Mouse (Mus musculus): ENCODE measurements around the gene Ccr9. TPM values are rescaled to one million over a fixed set of nuclear protein-coding genes. Genes with fewer than 3 reads are reported as not detected.
"Not testable (repeated sequence)": the region's sequence is repeated elsewhere in the genome, so short reads cannot be mapped to it uniquely, and the experiment has no call there.

Gene Ccr9
- polyA plus RNA-seq, 1 experiment from 2014 or later = 0.75 TPM

DNA sequence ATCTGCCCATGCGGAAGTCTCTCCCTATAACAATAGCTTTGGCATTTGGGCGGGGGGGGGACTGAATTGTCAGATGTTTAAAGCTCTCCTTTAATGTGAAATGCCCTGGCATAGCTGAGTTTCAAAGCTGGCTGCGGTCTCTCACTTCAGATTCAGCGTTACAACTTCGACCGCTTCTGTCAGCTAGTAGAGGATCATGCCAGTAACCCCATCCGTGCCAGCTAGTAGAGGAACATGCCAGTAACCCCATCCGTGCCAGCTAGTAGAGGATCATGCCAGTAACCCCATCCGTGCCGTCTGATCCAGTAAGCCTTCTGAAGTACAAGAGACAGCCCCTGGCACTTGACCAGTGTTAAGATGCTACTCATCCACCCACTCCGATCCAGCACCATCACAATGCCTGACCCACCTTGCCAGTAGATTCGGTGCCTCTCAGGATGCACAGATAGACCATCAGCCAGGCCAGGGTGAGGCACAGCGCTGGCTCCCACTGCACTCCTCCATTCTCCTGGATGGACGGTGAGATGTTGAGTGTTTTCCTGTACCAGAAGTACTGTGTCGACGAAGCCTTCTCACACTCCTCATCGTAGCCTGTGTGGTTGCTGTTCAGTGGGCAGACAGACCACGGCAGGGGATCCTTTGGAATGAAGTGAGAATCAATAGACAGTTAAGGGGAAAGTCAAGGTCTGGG is 18.1 kb upstream of the Ccr9 start:
- not testable (repeated sequence) for ATAC-seq; H3K9ac ChIP-seq; H3K27ac ChIP-seq; H3K4me1 ChIP-seq (replicated peaks); H3K9me3 ChIP-seq; H3K36me3 ChIP-seq; H3K27me3 ChIP-seq (replicated peaks); H3K4me3 ChIP-seq (replicated peaks); H3K4me2 ChIP-seq (replicated peaks)
- 89% methylated on average over 17 of the region's 18 CpGs for WGBS

GRCm38 (mm10) chr9:123665645-123666044 is 12.6 kb upstream of the Ccr9 start:
- no peak overlapping the region for H3K27ac ChIP-seq
- H3K9ac ChIP-seq = no peak overlapping the region
- no peaks in the 10 kb centered on the region for H3K9me3 ChIP-seq
- no peak overlapping the region for H3K4me3 ChIP-seq (replicated peaks)
- no peak for ATAC-seq
- H3K27me3 ChIP-seq (replicated peaks) = no peaks in the 10 kb centered on the region
- H3K4me1 ChIP-seq (replicated peaks) = no peaks in the 10 kb centered on the region
- WGBS = 55% methylated on average over 5 of the region's 5 CpGs
- H3K4me2 ChIP-seq (replicated peaks) = no peak overlapping the region
- H3K36me3 ChIP-seq = no peaks in the 10 kb centered on the region

- peaks cover 10% of the 10 kb centered on the region for H3K4me1 ChIP-seq (replicated peaks)
- peak overlapping the region; percentile 48 for H3K4me3 ChIP-seq (replicated peaks)
- no peak overlapping the region for H3K9ac ChIP-seq
- peak overlapping the region; percentile 76 for H3K4me2 ChIP-seq (replicated peaks)
- no peaks in the 10 kb centered on the region for H3K36me3 ChIP-seq
- H3K9me3 ChIP-seq = no peaks in the 10 kb centered on the region
- no peak overlapping the region for H3K27ac ChIP-seq
- ATAC-seq = no peak; the same call in 1 of the 2 replicates
- 20% methylated on average over 2 of the region's 2 CpGs for WGBS
- H3K27me3 ChIP-seq (replicated peaks) = peaks cover 13% of the 10 kb centered on the region
These were observed 959 bp downstream of the Ccr9 start for GRCm38 (mm10) chr9:123679198-123679597.

GRCm38 (mm10) chr9:123683704-123684103 is 5.5 kb downstream of the Ccr9 start:
- no peak for ATAC-seq
- H3K9ac ChIP-seq = no peak overlapping the region
- H3K36me3 ChIP-seq = no peaks in the 10 kb centered on the region
- 0 out of 2 replicates have a peak, but pooled peaks cover 4% of the 10 kb centered on the region for H3K27me3 ChIP-seq (replicated peaks)
- WGBS = 51% methylated on average over 3 of the region's 3 CpGs
- H3K4me1 ChIP-seq (replicated peaks) = peaks cover 3% of the 10 kb centered on the region
- H3K9me3 ChIP-seq = no peaks in the 10 kb centered on the region
- H3K27ac ChIP-seq = no peak overlapping the region
- no peak overlapping the region for H3K4me3 ChIP-seq (replicated peaks)
- H3K4me2 ChIP-seq (replicated peaks) = no peak overlapping the region

GRCm38 (mm10) chr9:123686206-123686605 is 8.0 kb downstream of the Ccr9 start:
- no peak for ATAC-seq
- Histone ChIP-seq H3K27me3 (replicated peaks) (no peaks in the 10 kb centered on the region), H3K9ac (no peak overlapping the region), H3K4me2 (replicated peaks) (no peak overlapping the region), H3K27ac (no peak overlapping the region), H3K36me3 (no peaks in the 10 kb centered on the region), H3K4me3 (replicated peaks) (no peak overlapping the region), H3K4me1 (replicated peaks) (no peaks in the 10 kb centered on the region), H3K9me3 (no peaks in the 10 kb centered on the region)
- 85% methylated on average over 5 of the region's 5 CpGs for WGBS

DNA sequence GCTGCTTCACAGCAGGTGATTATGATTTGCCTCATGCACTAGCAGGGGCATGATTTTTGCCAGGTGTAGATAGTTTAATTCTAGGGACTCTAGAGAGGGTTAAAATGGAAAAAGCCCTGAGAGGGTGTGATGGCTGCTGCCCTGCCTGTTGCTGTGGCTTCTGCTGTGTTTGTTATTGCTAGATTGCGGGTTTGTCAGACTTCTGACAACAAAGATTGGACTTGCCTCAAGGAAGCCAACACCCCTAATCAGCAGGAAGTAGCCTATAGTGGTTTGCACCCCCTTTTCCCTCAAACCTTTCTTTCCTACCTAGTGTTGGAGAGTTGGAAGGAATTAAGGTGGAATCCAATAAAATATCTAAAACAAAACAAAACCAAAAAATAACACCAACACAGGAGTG is 10.0 kb downstream of the Ccr9 start:
- Histone ChIP-seq H3K27ac (no peak overlapping the region), H3K36me3 (no peaks in the 10 kb centered on the region)
- WGBS = 81% methylated on average over 1 of the region's 1 CpGs

GRCm38 (mm10) chr9:123695634-123696302 is 17.5 kb downstream of the Ccr9 start:
- H3K4me1 ChIP-seq (replicated peaks) = no peaks in the 10 kb centered on the region
- ATAC-seq = no peak
- 0 out of 2 replicates have a peak, but pooled peaks cover 3% of the 10 kb centered on the region for H3K36me3 ChIP-seq
- H3K9ac ChIP-seq = no peak overlapping the region
- H3K27ac ChIP-seq = no peak overlapping the region
- no peak overlapping the region for H3K4me3 ChIP-seq (replicated peaks)
- H3K9me3 ChIP-seq = no peaks in the 10 kb centered on the region
- H3K27me3 ChIP-seq (replicated peaks) = no peaks in the 10 kb centered on the region
- 90% methylated on average over 3 of the region's 3 CpGs for WGBS
- no peak overlapping the region for H3K4me2 ChIP-seq (replicated peaks)

More for the DNA sequence above, 10.0 kb downstream of the Ccr9 start:
- no peaks in the 10 kb centered on the region for H3K4me1 ChIP-seq (replicated peaks)
- H3K9me3 ChIP-seq = no peaks in the 10 kb centered on the region
- ATAC-seq = no peak
- H3K4me3 ChIP-seq (replicated peaks) = no peak overlapping the region
- H3K4me2 ChIP-seq (replicated peaks) = no peak overlapping the region
- H3K27me3 ChIP-seq (replicated peaks) = no peaks in the 10 kb centered on the region
- H3K9ac ChIP-seq = no peak overlapping the region

- Histone ChIP-seq H3K9ac (no peak overlapping the region), H3K4me2 (replicated peaks) (no peak overlapping the region), H3K9me3 (no peaks in the 10 kb centered on the region), H3K27me3 (replicated peaks) (no peaks in the 10 kb centered on the region), H3K36me3 (0 out of 2 replicates have a peak, but pooled peaks cover 3% of the 10 kb centered on the region), H3K27ac (no peak overlapping the region), H3K4me3 (replicated peaks) (no peak overlapping the region), H3K4me1 (replicated peaks) (no peaks in the 10 kb centered on the region)
- ATAC-seq = peak; percentile 36; the same call in 1 of the 2 replicates
- WGBS = 87% methylated on average over 5 of the region's 5 CpGs
These were observed 23.6 kb downstream of the Ccr9 start for GRCm38 (mm10) chr9:123701822-123702221.

DNA sequence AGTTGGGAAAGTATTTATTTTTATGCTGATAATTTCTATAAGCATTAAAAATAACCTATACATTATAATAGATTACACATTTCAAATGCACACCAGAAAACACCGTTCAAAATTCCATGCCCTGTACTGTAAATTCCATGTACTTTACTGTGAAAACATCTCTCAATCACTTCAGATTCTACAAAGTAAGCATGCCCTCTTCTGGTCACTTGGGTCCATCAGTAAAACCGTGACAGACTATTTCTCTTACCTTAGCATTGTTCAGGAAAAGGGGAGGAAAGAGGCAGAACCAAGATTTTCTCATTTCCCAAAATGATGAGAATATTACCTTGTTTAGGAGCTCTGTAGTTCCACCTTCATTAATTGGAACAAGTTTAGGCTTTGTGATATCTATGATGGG is 31.0 kb downstream of the Ccr9 start:
- no peaks in the 10 kb centered on the region for H3K4me1 ChIP-seq (replicated peaks)
- H3K4me2 ChIP-seq (replicated peaks) = no peak overlapping the region
- H3K36me3 ChIP-seq = peaks cover 3% of the 10 kb centered on the region; the same call in 1 of the 2 replicates
- no peak overlapping the region for H3K27ac ChIP-seq
- H3K27me3 ChIP-seq (replicated peaks) = no peaks in the 10 kb centered on the region
- no peak overlapping the region for H3K4me3 ChIP-seq (replicated peaks)
- ATAC-seq = no peak
- 47% methylated on average over 2 of the region's 2 CpGs for WGBS
- no peak overlapping the region for H3K9ac ChIP-seq
- no peaks in the 10 kb centered on the region for H3K9me3 ChIP-seq

DNA sequence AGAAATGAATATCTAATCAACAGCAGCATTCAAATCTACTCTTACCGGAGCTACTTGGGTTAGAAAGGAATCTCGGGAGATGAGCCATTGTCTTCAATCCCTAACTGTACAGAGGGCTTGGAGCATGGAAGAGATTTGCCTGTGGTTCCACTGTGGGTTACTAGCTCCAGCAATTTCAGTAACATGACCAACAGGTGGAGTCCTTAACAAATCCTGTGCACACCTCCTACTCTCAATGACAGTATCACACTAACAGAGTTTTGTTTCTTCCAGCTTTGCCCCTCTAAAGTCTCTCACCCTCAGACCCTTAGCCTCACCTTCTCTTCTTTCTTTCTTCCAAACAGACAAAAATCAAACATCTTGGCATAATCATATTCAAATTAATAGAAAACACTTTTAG is 34.9 kb downstream of the Ccr9 start:
- H3K27me3 ChIP-seq (replicated peaks) = no peaks in the 10 kb centered on the region
- ATAC-seq = no peak
- no peaks in the 10 kb centered on the region for H3K9me3 ChIP-seq
- H3K36me3 ChIP-seq = peaks cover 3% of the 10 kb centered on the region; the same call in 1 of the 2 replicates
- 77% methylated on average over 2 of the region's 2 CpGs for WGBS
- H3K4me2 ChIP-seq (replicated peaks) = no peak overlapping the region
- no peak overlapping the region for H3K4me3 ChIP-seq (replicated peaks)
- H3K9ac ChIP-seq = no peak overlapping the region
- 0 out of 2 replicates have a peak, but pooled peaks cover 2% of the 10 kb centered on the region for H3K4me1 ChIP-seq (replicated peaks)
- H3K27ac ChIP-seq = no peak overlapping the region

- H3K36me3 ChIP-seq = no peaks in the 10 kb centered on the region; the same call in 1 of the 2 replicates
- H3K27me3 ChIP-seq (replicated peaks) = no peaks in the 10 kb centered on the region
- no peaks in the 10 kb centered on the region for H3K9me3 ChIP-seq
- no peak overlapping the region for H3K4me3 ChIP-seq (replicated peaks)
- no peak overlapping the region; the same call in 1 of the 2 replicates for H3K4me2 ChIP-seq (replicated peaks)
- H3K4me1 ChIP-seq (replicated peaks) = 0 out of 2 replicates have a peak, but pooled peaks cover 2% of the 10 kb centered on the region
- 22% methylated on average over 3 of the region's 3 CpGs for WGBS
- no peak overlapping the region for H3K27ac ChIP-seq
- no peak overlapping the region for H3K9ac ChIP-seq
- ATAC-seq = no peak
These were observed 38.1 kb downstream of the Ccr9 start for GRCm38 (mm10) chr9:123716301-123716700.

DNA sequence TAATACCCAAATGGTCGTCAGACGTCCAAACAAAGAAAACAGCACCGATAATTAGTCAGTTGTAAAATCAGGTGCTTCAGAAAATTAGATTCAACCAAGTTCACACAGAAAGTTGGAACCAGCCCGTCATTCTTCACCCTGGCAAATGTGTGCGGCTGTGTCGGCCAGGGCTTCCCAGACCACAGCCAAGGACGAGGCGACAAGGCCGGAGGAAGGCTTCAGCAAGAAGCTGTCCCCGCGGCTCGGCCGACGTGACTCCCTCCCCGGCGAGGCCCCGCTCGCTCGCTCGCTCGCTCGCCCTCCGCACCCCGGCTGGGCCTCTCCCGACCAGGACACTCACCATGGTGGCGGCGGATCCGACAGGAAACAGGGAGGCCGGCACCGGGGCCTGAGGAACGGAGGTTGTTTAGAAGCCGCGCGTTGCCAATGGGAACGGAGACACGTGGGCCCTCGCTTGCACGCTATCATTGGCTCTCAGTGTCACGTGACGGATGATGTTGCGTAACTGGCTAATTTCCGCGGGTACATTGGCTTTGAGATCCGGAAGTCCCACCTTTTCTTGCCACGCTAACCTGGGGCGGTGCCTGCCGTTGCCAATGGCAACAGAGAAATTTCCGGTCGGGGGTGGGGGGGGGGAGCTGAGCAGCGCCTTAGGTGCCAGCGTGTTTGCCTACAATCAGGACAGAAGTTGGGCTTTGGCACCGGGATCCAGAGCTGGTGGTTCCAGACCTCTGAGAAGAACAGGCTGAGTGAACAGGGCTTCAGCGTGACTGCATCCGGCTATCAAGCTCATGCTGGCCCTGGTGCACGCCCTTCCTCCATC is 39.2 kb downstream of the Ccr9 start, which contains the start of gene Lztfl1:
TSS of gene Lztfl1 (minus strand) at position 512 of the 823 bp plus-strand sequence.
- peak; percentile 100 for ATAC-seq
- Histone ChIP-seq H3K9ac (peak within 1 kb of the TSS; percentile 78), H3K27me3 (replicated peaks) (no peaks in the 10 kb centered on the region), H3K4me3 (replicated peaks) (peak within 1 kb of the TSS; percentile 85), H3K27ac (peak within 1 kb of the TSS; percentile 72), H3K4me1 (replicated peaks) (0 out of 2 replicates have a peak, but pooled peaks cover 2% of the 10 kb centered on the region), H3K36me3 (no peaks in the 10 kb centered on the region), H3K4me2 (replicated peaks) (peak within 1 kb of the TSS; percentile 69), H3K9me3 (no peaks in the 10 kb centered on the region)
- WGBS = under 1% methylated on average over 55 of the region's 55 CpGs
